Mouse (Mus musculus) embryonic facial prominence, embryonic 15.5 days (tissue): ENCODE data around the gene Stfa3. TPM values are rescaled to one million over a fixed set of nuclear protein-coding genes. Genes with fewer than 3 reads are reported as not detected.

Experiments
- ATAC-seq: fragments of 200-750 bp; cut with Nextera tagmentation; 2 replicates; pipeline ENCODE4 v1.8.0; 2017; ENCODE audit warnings: low read depth, moderate TSS enrichment; ENCODE audit not compliant: insufficient number of reproducible peaks, low FRiP score, low TSS enrichment
- H3K27ac ChIP-seq: fragments of 300-500 bp; sonication (generic); replicated peaks from 2 replicates; pipeline ENCODE4 v1.5.1; 2015; ENCODE audit warnings: mild to moderate bottlenecking, inconsistent platforms
- H3K27me3 ChIP-seq: fragments of 300-500 bp; sonication (generic); 2 replicates; pipeline ENCODE4 v1.6.1; 2015; ENCODE audit warnings: inconsistent platforms
- H3K36me3 ChIP-seq: fragments of 300-500 bp; sonication (generic); 2 replicates; pipeline ENCODE4 v1.6.1; 2015; ENCODE audit warnings: mild to moderate bottlenecking, inconsistent platforms
- H3K4me1 ChIP-seq: fragments of 300-500 bp; sonication (generic); 2 replicates; pipeline ENCODE4 v1.6.1; 2015; ENCODE audit warnings: inconsistent platforms
- H3K4me2 ChIP-seq: fragments of 300-500 bp; sonication (generic); replicated peaks from 2 replicates; pipeline ENCODE4 v1.6.1; 2015; ENCODE audit warnings: mild to moderate bottlenecking, inconsistent platforms
- H3K4me3 ChIP-seq: fragments of 300-500 bp; sonication (generic); replicated peaks from 2 replicates; pipeline ENCODE4 v1.5.1; 2015; ENCODE audit warnings: mild to moderate bottlenecking, inconsistent platforms
- H3K9ac ChIP-seq: fragments of 300-500 bp; sonication (generic); 2 replicates; pipeline ENCODE4 v1.6.1; 2015; ENCODE audit warnings: inconsistent platforms
- H3K9me3 ChIP-seq: fragments of 300-500 bp; sonication (generic); replicated peaks from 2 replicates; pipeline ENCODE4 v1.6.1; 2016; ENCODE audit warnings: inconsistent platforms
- WGBS: fragments of 180-500 bp; shearing (Covaris S2); methylation state at CpG from one replicate; pipeline ENCODE4 v1.1.7; 2015; 5-methylcytosine and 5-hydroxymethylcytosine counted together
- polyA plus RNA-seq: library from polyadenylated mRNA; unstranded; fragments of >200 nt; fragmentation: Nextera tagmentation; extraction: Ambion mirVana; gene quantifications from 2 replicates; pipeline ENCODE4 v1.2.1, GENCODE M21; 2015

Stfa3 gene
- 158 and 184 TPM in 2 replicates for polyA plus RNA-seq

DNA sequence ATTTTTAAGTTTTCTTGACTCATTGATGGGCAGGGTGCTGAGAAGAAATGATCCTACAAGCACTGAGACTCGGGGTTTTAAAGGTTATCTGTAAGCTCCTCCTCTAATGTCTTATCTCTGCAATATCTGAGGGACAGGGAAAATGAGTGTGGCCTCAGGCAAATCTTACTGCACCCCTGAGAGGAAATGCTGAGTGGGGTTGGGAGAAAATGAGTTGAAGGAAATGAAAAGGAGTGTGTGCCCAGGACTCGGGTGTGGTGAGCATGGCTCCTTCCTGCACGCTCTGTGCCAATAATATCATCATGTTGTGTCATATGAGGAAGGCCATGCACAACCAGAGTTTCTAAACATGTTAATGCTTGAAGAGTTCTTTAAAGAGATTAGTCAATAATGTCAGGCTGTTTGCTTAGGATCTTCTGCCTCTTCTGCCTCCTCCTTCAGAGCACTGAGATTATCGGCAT, at the start of gene Stfa3:
Gene Stfa3 (minus strand): TSS at position 51 of the 461 bp plus-strand sequence.
- no peaks in the 10 kb centered on the region for H3K9me3 ChIP-seq
- H3K27me3 ChIP-seq: no peaks in the 10 kb centered on the region
- WGBS: 64% methylated on average over 4 of the region's 4 CpGs

DNA sequence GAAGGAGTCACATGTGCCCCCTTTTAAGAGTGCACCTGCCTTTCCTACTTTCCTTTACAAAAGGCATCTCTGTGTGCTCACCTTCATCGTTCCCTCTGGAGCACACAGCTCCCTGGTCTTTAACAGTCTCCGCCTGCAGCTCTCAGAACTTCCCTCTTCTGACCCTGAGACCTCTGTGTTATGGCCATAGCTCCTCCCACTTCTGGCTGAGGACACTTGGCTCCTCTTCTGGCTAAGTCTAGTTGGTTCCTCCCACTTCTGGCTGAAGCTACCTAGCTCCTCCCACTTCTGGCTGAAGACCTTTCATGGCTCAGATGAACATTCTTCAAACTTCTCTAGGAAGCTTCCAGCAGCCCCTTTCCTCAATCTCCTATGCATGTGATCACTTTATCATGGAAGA, 47.1 kb upstream of the Stfa3 start:
- H3K9me3 ChIP-seq: no peaks in the 10 kb centered on the region
- WGBS: 72% methylated on average over 2 of the region's 2 CpGs
- H3K4me1 ChIP-seq: no peaks in the 10 kb centered on the region
- H3K4me3 ChIP-seq: no peak overlapping the region
- H3K36me3 ChIP-seq: no peaks in the 10 kb centered on the region
- H3K27me3 ChIP-seq: no peaks in the 10 kb centered on the region
- no peak for ATAC-seq
- H3K9ac ChIP-seq: no peak overlapping the region
- no peak overlapping the region for H3K4me2 ChIP-seq
- H3K27ac ChIP-seq: no peak overlapping the region

More for the DNA sequence above, at the start of gene Stfa3:
- no peak for ATAC-seq
- no peak within 1 kb of the TSS for H3K9ac ChIP-seq
- H3K4me2 ChIP-seq: no peak within 1 kb of the TSS
- H3K4me3 ChIP-seq: no peak within 1 kb of the TSS
- H3K36me3 ChIP-seq: no peaks in the 10 kb centered on the region
- H3K4me1 ChIP-seq: no peaks in the 10 kb centered on the region
- H3K27ac ChIP-seq: peak within 1 kb of the TSS; percentile 5; the same call in 1 of the 2 replicates

GRCm38 (mm10) chr16:36492420-36492819, 37.2 kb upstream of the Stfa3 start:
- Histone ChIP-seq H3K27me3 (no peaks in the 10 kb centered on the region), H3K4me3 (no peak overlapping the region), H3K4me2 (no peak overlapping the region), H3K36me3 (no peaks in the 10 kb centered on the region), H3K27ac (no peak overlapping the region), H3K9me3 (no peaks in the 10 kb centered on the region), H3K4me1 (no peaks in the 10 kb centered on the region), H3K9ac (no peak overlapping the region)
- ATAC-seq: no peak
- 77% methylated on average over 1 of the region's 1 CpGs for WGBS

- WGBS: 70% methylated on average over 9 of the region's 9 CpGs
- Histone ChIP-seq H3K36me3 (no peaks in the 10 kb centered on the region), H3K27ac (no peak overlapping the region), H3K4me3 (no peak overlapping the region), H3K4me1 (no peaks in the 10 kb centered on the region), H3K4me2 (no peak overlapping the region), H3K9me3 (no peaks in the 10 kb centered on the region), H3K9ac (no peak overlapping the region), H3K27me3 (no peaks in the 10 kb centered on the region)
- no peak for ATAC-seq
Observed at GRCm38 (mm10) chr16:36476866-36477265, 21.7 kb upstream of the Stfa3 start.

GRCm38 (mm10) chr16:36475530-36475929, 20.3 kb upstream of the Stfa3 start:
- H3K27me3 ChIP-seq: no peaks in the 10 kb centered on the region
- no peak overlapping the region for H3K27ac ChIP-seq
- H3K36me3 ChIP-seq: no peaks in the 10 kb centered on the region
- no peak overlapping the region for H3K9ac ChIP-seq
- H3K4me1 ChIP-seq: no peaks in the 10 kb centered on the region
- H3K4me3 ChIP-seq: no peak overlapping the region
- no peak overlapping the region for H3K4me2 ChIP-seq
- 84% methylated on average over 3 of the region's 3 CpGs for WGBS
- no peak for ATAC-seq
- no peaks in the 10 kb centered on the region for H3K9me3 ChIP-seq

DNA sequence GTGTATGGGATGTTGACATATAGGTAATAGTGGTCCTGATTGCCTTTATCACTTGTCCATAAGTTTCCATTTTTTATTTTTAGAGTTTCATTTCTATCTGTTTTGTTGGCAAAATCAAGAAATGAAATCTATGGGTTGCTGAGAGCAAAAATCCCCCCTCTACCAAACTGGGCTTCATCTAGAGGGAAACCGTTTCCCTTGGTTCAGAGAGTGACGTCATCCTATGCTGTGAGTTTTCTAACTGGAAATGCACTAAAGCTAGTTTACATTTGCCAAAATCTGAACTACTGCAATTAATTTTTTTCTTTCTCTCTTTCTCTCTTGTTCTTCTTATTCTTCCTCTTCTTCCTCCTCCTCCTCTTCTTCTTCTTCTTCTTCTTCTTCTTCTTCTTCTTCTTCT, 19.7 kb upstream of the Stfa3 start:
- Histone ChIP-seq H3K9ac (no peak overlapping the region), H3K4me1 (no peaks in the 10 kb centered on the region), H3K36me3 (no peaks in the 10 kb centered on the region), H3K4me2 (no peak overlapping the region), H3K4me3 (no peak overlapping the region), H3K27ac (no peak overlapping the region), H3K9me3 (no peaks in the 10 kb centered on the region), H3K27me3 (no peaks in the 10 kb centered on the region)
- 76% methylated on average over 2 of the region's 2 CpGs for WGBS
- no peak for ATAC-seq

DNA sequence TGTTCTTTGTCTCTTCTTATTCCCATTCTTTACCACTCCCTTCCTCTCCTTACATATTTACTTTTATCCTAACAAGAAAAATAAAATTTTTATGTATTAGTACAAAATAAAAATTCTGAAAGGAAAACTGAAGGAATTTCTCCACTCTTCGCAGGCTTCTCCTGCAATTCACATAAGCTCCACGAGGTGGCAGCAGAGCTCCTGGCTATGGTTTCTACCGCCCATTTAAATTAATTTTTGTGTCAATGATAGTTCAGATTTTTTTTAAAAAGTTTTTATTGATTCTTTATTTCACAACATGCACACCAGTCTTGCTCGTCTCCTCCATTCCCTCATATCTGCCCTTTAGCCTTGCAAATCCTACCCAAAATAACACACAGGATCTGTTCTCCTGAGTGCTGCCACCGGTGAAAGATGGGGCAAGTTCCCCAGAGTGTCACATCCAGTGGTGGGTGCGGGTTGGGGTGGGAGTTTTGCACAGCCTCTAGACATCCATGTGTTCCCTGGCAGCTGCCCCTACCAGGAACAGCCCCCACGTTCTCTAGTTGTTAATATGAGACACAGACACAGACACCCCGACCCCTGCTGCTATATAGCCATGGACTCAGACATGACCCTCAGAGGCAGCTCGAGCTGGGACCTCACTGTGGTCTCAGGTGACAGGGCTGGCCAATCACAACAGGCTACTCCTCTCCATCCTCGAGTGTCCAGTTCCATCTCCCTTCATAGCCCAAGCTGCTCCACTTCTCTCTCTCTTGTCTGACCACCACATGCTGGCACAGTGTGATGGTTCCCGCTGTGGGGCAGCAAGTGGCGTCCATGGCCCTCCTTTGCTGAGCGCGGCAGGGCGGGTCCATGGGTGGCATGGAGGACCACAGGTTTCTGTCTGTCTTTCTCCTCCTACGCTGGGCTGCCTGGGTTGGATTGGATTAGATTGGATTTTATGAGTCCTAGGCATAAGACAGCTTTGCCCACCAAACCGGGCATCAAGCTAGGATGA, 18.3 kb upstream of the Stfa3 start:
- Histone ChIP-seq H3K4me3 (no peak overlapping the region), H3K9me3 (no peaks in the 10 kb centered on the region), H3K4me1 (no peaks in the 10 kb centered on the region), H3K36me3 (no peaks in the 10 kb centered on the region), H3K27me3 (no peaks in the 10 kb centered on the region), H3K4me2 (no peak overlapping the region), H3K27ac (no peak overlapping the region), H3K9ac (no peak overlapping the region)
- ATAC-seq: peak; percentile 19; the same call in 1 of the 2 replicates
- 50% methylated on average over 17 of the region's 17 CpGs for WGBS

DNA sequence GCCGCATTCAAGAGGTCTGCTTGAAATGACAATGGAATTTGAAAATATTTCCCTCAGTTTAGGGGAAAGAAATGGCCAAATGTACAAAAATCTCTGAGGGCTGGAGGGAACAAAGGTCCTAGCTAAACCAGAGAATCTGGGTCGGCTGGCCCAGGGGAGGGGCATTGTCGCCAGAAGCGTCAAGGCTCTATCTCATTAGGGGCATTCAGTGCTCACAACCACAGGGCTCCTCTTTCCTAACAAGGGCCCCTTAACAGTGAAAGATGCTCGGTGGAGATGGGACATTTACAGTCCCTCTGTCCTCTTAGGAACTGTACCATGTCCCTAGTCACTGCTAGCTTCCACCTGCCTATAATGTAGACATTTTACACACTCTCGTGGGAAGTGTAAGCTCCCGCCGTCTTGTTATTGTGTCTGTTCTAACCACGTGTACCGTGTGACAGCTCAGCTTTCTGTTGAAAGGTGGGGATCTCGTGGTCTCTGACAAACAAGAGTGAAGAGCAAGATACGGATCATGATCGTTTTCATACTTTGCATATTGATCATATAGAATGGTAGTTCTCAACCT, 16.0 kb upstream of the Stfa3 start:
- ATAC-seq: no peak
- no peak overlapping the region for H3K9ac ChIP-seq
- 47% methylated on average over 13 of the region's 13 CpGs for WGBS

DNA sequence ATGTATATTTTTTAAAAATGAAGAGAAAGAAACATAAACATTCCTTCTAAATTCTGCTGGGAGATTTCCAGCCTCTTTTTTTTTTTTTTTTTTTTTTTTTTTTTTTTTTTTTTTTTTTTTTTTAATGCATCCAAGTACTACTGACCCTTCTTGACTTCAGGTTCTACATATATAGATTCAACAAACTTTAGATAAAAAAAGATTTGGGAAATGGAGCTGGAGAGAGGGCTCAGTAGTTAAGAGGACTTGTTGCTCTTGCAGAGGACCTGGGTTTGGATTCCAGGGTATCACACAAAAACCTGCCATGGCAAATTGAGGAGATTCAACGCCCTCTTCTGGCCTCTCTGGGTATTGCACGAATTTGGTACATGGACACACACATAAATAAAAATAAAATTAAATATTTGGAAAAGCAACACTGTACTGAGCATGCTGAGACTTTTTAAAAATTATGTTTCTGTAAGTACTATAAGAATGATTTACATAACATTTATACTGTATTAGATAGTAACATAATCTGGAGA, 14.8 kb upstream of the Stfa3 start:
- no peaks in the 10 kb centered on the region for H3K27me3 ChIP-seq
- H3K27ac ChIP-seq: no peak overlapping the region

More for the DNA sequence above, 16.0 kb upstream of the Stfa3 start:
- H3K27ac ChIP-seq: no peak overlapping the region
- H3K27me3 ChIP-seq: no peaks in the 10 kb centered on the region
- H3K36me3 ChIP-seq: no peaks in the 10 kb centered on the region
- H3K4me3 ChIP-seq: no peak overlapping the region
- H3K4me1 ChIP-seq: no peaks in the 10 kb centered on the region
- no peaks in the 10 kb centered on the region for H3K9me3 ChIP-seq
- H3K4me2 ChIP-seq: no peak overlapping the region

GRCm38 (mm10) chr16:36469367-36469766, 14.2 kb upstream of the Stfa3 start:
- ATAC-seq: no peak
- 83% methylated on average over 9 of the region's 9 CpGs for WGBS
- H3K36me3 ChIP-seq: no peaks in the 10 kb centered on the region
- H3K27ac ChIP-seq: no peak overlapping the region
- no peak overlapping the region for H3K4me3 ChIP-seq
- H3K27me3 ChIP-seq: no peaks in the 10 kb centered on the region
- no peak overlapping the region for H3K9ac ChIP-seq
- H3K4me2 ChIP-seq: no peak overlapping the region
- H3K9me3 ChIP-seq: no peaks in the 10 kb centered on the region
- H3K4me1 ChIP-seq: no peaks in the 10 kb centered on the region

More for the DNA sequence above, 14.8 kb upstream of the Stfa3 start:
- Histone ChIP-seq H3K4me3 (no peak overlapping the region), H3K4me1 (no peaks in the 10 kb centered on the region), H3K36me3 (no peaks in the 10 kb centered on the region), H3K9ac (no peak overlapping the region), H3K9me3 (no peaks in the 10 kb centered on the region), H3K4me2 (no peak overlapping the region)
- ATAC-seq: no peak
- 7% methylated on average over 2 of the region's 2 CpGs for WGBS

GRCm38 (mm10) chr16:36468862-36469261, 13.7 kb upstream of the Stfa3 start:
- no peak overlapping the region for H3K27ac ChIP-seq
- ATAC-seq: no peak
- H3K9me3 ChIP-seq: no peaks in the 10 kb centered on the region
- no peak overlapping the region for H3K4me2 ChIP-seq
- H3K4me1 ChIP-seq: no peaks in the 10 kb centered on the region
- H3K9ac ChIP-seq: no peak overlapping the region
- no peaks in the 10 kb centered on the region for H3K27me3 ChIP-seq
- H3K4me3 ChIP-seq: no peak overlapping the region
- WGBS: 66% methylated on average over 4 of the region's 4 CpGs
- H3K36me3 ChIP-seq: no peaks in the 10 kb centered on the region
